Mouse (Mus musculus): Measurements from ENCODE around the gene Srpk2. TPM values are rescaled to one million over a fixed set of nuclear protein-coding genes. Genes with fewer than 3 reads are reported as not detected.
"Not testable (repeated sequence)": the region's sequence is repeated elsewhere in the genome, so short reads cannot be mapped to it uniquely, and the experiment has no call there.

Gene Srpk2
- polyA plus RNA-seq, 1 experiment, result 65.1 TPM

GRCm38 (mm10) chr5:23577847-23578246 lies 106.6 kb downstream of the Srpk2 start:
- TF ChIP-seq CTCF (IDR thresholded peaks at IDR 0.05; ENCODE audit: borderline replicate concordance, extremely low read depth, insufficient read depth, insufficient read length) (no peak), POLR2A (IDR thresholded peaks at IDR 0.05; ENCODE audit: borderline replicate concordance, extremely low read depth, insufficient read depth, insufficient read length, poor library complexity, severe bottlenecking) (no peak)
- DNase-seq (ENCODE audit: low read depth), result peak; percentile 66

GRCm38 (mm10) chr5:23576336-23577094 lies 107.9 kb downstream of the Srpk2 start:
- no peak for TF ChIP-seq CTCF (IDR thresholded peaks at IDR 0.05; ENCODE audit: borderline replicate concordance, extremely low read depth, insufficient read depth, insufficient read length)
- TF ChIP-seq POLR2A (IDR thresholded peaks at IDR 0.05; ENCODE audit: borderline replicate concordance, extremely low read depth, insufficient read depth, insufficient read length, poor library complexity, severe bottlenecking), result no peak
- no peak for DNase-seq (ENCODE audit: low read depth)

DNA sequence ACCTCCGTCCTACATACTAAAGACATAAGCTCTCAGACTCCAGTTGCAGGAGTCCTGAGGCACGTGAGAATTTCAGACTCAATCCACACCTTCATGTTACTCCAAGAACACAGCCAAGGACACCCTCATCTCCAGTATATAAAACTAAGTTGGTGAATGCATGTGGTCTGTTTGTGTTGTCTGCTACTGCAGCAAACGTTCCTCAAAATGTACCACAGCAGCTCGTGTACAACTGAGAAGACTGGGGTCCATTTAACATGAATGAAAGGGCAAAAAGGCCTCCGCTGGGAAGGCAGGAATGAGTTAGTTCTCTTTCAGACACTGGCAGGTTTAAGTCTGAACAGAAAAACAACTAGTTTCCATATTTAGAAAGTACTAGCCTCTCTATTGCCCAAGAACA lies 110.5 kb downstream of the Srpk2 start:
- TF ChIP-seq POLR2A (IDR thresholded peaks at IDR 0.05; ENCODE audit: borderline replicate concordance, extremely low read depth, insufficient read depth, insufficient read length, poor library complexity, severe bottlenecking), result no peak
- TF ChIP-seq CTCF (IDR thresholded peaks at IDR 0.05; ENCODE audit: borderline replicate concordance, extremely low read depth, insufficient read depth, insufficient read length), result no peak
- DNase-seq (ENCODE audit: low read depth), result no peak

DNA sequence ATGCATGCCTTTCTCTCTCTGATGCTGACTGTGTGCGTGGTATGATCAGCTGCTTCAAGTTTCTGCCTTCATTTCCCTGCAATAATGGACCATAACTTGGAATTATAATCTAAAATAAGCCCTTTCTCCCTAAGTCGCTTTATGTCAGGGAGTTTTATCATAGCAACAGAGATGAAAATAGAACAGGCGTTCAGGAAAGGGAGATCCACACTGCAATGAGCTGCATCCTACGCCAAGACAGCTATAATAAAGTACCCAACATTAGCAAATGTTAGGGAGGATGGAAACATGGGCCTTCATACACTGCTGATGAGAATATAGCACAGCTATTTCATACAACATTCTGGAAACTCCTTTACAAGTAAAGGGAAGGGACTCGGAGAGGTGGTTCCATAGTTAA lies 116.2 kb downstream of the Srpk2 start:
- no peak for TF ChIP-seq POLR2A (IDR thresholded peaks at IDR 0.05; ENCODE audit: borderline replicate concordance, extremely low read depth, insufficient read depth, insufficient read length, poor library complexity, severe bottlenecking)
- no peak for TF ChIP-seq CTCF (IDR thresholded peaks at IDR 0.05; ENCODE audit: borderline replicate concordance, extremely low read depth, insufficient read depth, insufficient read length)
- no peak for DNase-seq (ENCODE audit: low read depth)

GRCm38 (mm10) chr5:23566382-23566781 lies 118.0 kb downstream of the Srpk2 start:
- TF ChIP-seq CTCF (IDR thresholded peaks at IDR 0.05; ENCODE audit: borderline replicate concordance, extremely low read depth, insufficient read depth, insufficient read length) (no peak), POLR2A (IDR thresholded peaks at IDR 0.05; ENCODE audit: borderline replicate concordance, extremely low read depth, insufficient read depth, insufficient read length, poor library complexity, severe bottlenecking) (no peak)
- no peak for DNase-seq (ENCODE audit: low read depth)

DNA sequence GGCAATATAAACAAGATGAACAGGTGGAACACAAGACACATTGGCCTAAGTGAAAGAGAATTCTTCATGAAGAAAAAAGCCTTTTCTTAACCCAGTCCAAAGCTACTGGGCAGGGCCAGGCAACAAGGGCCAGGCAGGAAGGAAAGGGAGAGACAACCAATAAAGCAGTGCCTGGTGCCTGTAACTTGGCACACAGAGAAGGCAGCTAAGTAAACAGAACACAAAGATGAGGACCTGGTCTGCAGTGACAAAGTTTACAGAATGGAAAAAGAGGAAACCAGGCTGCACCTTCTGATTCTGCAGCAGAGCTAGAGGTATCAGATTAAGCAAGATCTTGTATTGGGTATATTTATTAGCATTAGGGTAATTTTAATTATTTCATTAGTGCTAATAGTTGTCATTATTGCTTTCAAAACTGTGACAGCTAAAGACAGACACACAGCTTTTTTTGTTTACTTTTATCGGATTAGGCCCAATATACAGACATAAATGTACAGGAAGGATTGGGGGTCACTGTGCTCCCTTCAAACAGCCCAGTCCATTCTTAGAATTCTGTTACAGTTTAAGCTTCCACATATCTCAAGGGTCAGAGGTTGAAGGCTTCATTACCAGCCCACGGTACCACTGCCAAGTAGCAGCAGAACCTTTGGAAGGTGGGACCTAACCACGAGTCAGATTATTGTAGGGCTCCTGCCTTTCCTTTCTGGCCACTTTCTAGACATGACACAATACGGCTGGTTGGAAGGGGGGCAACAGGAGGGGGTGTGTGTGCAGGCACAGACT lies 121.9 kb downstream of the Srpk2 start:
- TF ChIP-seq CTCF (IDR thresholded peaks at IDR 0.05; ENCODE audit: borderline replicate concordance, extremely low read depth, insufficient read depth, insufficient read length) (no peak), POLR2A (IDR thresholded peaks at IDR 0.05; ENCODE audit: borderline replicate concordance, extremely low read depth, insufficient read depth, insufficient read length, poor library complexity, severe bottlenecking) (no peak)
- no peak for DNase-seq (ENCODE audit: low read depth)

- DNase-seq (ENCODE audit: low read depth), result no peak
Measured at GRCm38 (mm10) chr5:23561227-23561626, 123.2 kb downstream of the Srpk2 start.

DNA sequence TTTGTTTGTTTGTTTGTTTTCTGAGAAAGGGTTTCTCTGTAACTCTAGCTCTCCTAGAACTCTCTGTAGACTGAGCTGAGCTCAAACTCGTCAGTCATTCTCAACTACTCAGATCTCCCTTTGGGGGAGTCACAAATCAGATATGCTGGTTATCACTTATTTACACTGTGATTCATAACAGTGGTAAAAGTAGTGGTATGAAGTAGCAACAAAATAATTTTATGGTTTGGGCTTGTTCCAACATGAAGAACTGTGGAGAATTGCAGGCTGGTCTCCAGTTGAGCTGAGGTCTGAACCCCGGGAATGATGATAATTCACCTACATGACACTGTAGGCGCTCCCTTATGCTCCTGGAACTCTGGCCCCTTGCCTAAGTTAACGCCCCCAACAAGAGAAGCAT lies 124.2 kb downstream of the Srpk2 start:
- TF ChIP-seq POLR2A (IDR thresholded peaks at IDR 0.05; ENCODE audit: borderline replicate concordance, extremely low read depth, insufficient read depth, insufficient read length, poor library complexity, severe bottlenecking) (no peak), CTCF (IDR thresholded peaks at IDR 0.05; ENCODE audit: borderline replicate concordance, extremely low read depth, insufficient read depth, insufficient read length) (no peak)
- no peak for DNase-seq (ENCODE audit: low read depth)

More at GRCm38 (mm10) chr5:23561227-23561626, 123.2 kb downstream of the Srpk2 start:
- no peak for TF ChIP-seq CTCF (IDR thresholded peaks at IDR 0.05; ENCODE audit: borderline replicate concordance, extremely low read depth, insufficient read depth, insufficient read length)
- no peak for TF ChIP-seq POLR2A (IDR thresholded peaks at IDR 0.05; ENCODE audit: borderline replicate concordance, extremely low read depth, insufficient read depth, insufficient read length, poor library complexity, severe bottlenecking)

- TF ChIP-seq POLR2A (IDR thresholded peaks at IDR 0.05; ENCODE audit: borderline replicate concordance, extremely low read depth, insufficient read depth, insufficient read length, poor library complexity, severe bottlenecking), result no peak
- TF ChIP-seq CTCF (IDR thresholded peaks at IDR 0.05; ENCODE audit: borderline replicate concordance, extremely low read depth, insufficient read depth, insufficient read length), result no peak
- no peak for DNase-seq (ENCODE audit: low read depth)
Measured at GRCm38 (mm10) chr5:23556007-23556770, 128.2 kb downstream of the Srpk2 start.

DNA sequence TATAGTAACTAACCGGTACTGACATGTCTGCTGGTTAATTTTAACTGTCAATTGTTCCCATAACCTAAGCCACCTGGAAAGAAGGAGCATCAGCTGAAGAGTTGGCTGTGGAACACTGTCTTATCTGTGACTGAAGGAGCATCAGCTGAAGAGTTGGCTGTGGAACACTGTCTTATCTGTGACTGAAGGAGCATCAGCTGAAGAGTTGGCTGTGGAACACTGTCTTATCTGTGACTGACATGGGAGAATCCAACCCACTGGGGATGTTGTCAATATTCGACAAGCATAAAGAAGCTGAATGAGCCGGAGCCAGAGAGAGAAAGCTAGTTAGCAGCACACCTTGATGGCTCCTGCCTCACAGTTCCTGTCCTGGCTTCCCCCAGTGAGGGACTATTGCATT lies 131.1 kb downstream of the Srpk2 start:
- not testable (repeated sequence) for DNase-seq (ENCODE audit: low read depth)

- DNase-seq (ENCODE audit: low read depth), result no peak
- TF ChIP-seq CTCF (IDR thresholded peaks at IDR 0.05; ENCODE audit: borderline replicate concordance, extremely low read depth, insufficient read depth, insufficient read length) (no peak), POLR2A (IDR thresholded peaks at IDR 0.05; ENCODE audit: borderline replicate concordance, extremely low read depth, insufficient read depth, insufficient read length, poor library complexity, severe bottlenecking) (no peak)
Measured at GRCm38 (mm10) chr5:23551687-23552086, 132.7 kb downstream of the Srpk2 start.

Data from brain, embryonic 14.5 days (tissue).